Mouse (Mus musculus) stomach, adult 2 months (tissue): ENCODE results near the gene Grin2b. TPM values are rescaled to one million over a fixed set of nuclear protein-coding genes. Genes with fewer than 3 reads are reported as not detected.

ENCODE experiments used
- polyA plus RNA-seq: library from polyadenylated mRNA; depleted of rRNA; stranded (reverse); fragments of >200 nt; gene quantifications from 2 replicates; pipeline ENCODE4 v1.2.3, GENCODE M21; 2012; rRNA removed

The Grin2b gene
- not detected in 2 replicates for polyA plus RNA-seq

DNA sequence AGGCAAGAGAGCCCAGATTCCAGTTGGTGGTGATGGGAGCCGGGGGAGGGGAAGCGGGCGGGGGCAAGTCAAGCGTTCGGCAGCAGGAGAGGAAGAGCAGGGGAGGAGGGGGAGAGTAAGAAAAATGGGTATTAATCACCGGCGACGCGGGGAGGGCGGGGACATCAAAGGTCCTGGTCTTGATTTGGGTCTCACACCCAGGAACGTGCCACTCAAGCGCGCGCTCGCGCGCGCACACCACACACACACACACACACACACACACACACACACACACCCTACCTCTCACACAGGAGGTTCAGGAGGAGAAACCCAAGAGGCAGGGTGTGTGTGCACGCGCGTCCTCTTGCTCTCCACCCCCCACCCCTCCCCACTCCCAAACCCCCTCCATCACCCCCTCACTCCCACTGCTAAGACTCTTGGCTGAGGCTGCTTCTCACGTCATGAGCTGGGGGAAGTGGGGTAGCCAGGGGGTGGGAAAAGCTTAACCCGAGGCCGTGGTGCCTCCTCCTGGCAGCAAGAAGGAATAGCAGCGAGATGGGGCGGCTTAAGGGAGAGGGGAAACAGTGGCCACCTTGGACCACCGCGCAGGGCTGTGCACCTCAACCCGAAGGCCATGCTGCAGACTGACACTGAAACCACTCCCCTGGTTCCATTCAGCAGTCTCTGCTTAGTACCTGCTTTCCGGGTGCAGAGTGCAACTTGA is at the start of gene Grin2b:
TSS of gene Grin2b (minus strand) at position 321 of the 706 bp plus-strand sequence.

Other genes with a start within 250 kb of the Grin2b start
- gene Gm8994, start 154.0 kb upstream of the Grin2b start, polyA plus RNA-seq: 0.08 TPM in 1 of 2 replicates, not detected in the other
- 0.22 TPM in 1 of 2 replicates, not detected in the other for gene E330021D16Rik, start 242.1 kb upstream of the Grin2b start, polyA plus RNA-seq